Mouse (Mus musculus) midbrain, embryonic 14.5 days (tissue): ENCODE measurements around the gene Hras. TPM values are rescaled to one million over a fixed set of nuclear protein-coding genes. Genes with fewer than 3 reads are reported as not detected.

Source experiments
- ATAC-seq: fragments of 200-750 bp; cut with Nextera tagmentation; 2 replicates; pipeline ENCODE4 v1.8.0; 2017; ENCODE audit warnings: moderate number of reproducible peaks, moderate library complexity; ENCODE audit not compliant: low FRiP score, low TSS enrichment
- DNase-seq: peaks from one replicate; pipeline ENCODE4 v3.0.0-alpha.2; 2015
- H3K27ac ChIP-seq: fragments of 300-500 bp; sonication (generic); replicated peaks from 2 replicates; pipeline ENCODE4 v1.5.1; 2014; ENCODE audit warnings: mild to moderate bottlenecking, low read depth, low read length, moderate library complexity
- H3K27me3 ChIP-seq: fragments of 300-500 bp; sonication (generic); 2 replicates; pipeline ENCODE4 v1.6.1; 2014; ENCODE audit warnings: low read length, control low read depth, mixed read lengths; ENCODE audit not compliant: control insufficient read depth, insufficient read depth
- H3K36me3 ChIP-seq: fragments of 300-500 bp; sonication (generic); 2 replicates; pipeline ENCODE4 v1.6.1; 2014; ENCODE audit warnings: low read length, control low read depth; ENCODE audit not compliant: control insufficient read depth, insufficient read depth
- H3K4me1 ChIP-seq: fragments of 300-500 bp; sonication (generic); 2 replicates; pipeline ENCODE4 v1.6.1; 2014; ENCODE audit warnings: mild to moderate bottlenecking, antibody characterized with exemption, low read length, control low read depth; ENCODE audit not compliant: control insufficient read depth, insufficient read depth
- H3K4me2 ChIP-seq: fragments of 300-500 bp; sonication (generic); 2 replicates; pipeline ENCODE4 v1.6.1; 2014; ENCODE audit warnings: mild to moderate bottlenecking, low read length, moderate library complexity
- H3K4me3 ChIP-seq: fragments of 300-500 bp; sonication (generic); replicated peaks from 2 replicates; pipeline ENCODE4 v1.5.1; 2014; ENCODE audit warnings: low read depth, low read length
- H3K9ac ChIP-seq: fragments of 300-500 bp; sonication (generic); replicated peaks from 2 replicates; pipeline ENCODE4 v1.6.1; 2014; ENCODE audit warnings: mild to moderate bottlenecking, low read length, moderate library complexity
- H3K9me3 ChIP-seq: fragments of 300-500 bp; sonication (generic); 2 replicates; pipeline ENCODE4 v1.6.1; 2016; ENCODE audit warnings: low read length, control low read depth, mixed read lengths; ENCODE audit not compliant: control insufficient read depth
- WGBS: fragments of 180-500 bp; shearing (Covaris S2); extraction: QIAGEN DNeasy Blood & Tissue Kit; methylation state at CpG from one replicate; pipeline ENCODE4 v1.1.7; 2014; 5-methylcytosine and 5-hydroxymethylcytosine counted together
- polyA plus RNA-seq: library from polyadenylated mRNA; unstranded; fragments of >200 nt; fragmentation: Nextera tagmentation; extraction: Ambion mirVana; gene quantifications from 2 replicates; pipeline ENCODE4 v1.2.1, GENCODE M21; 2014

Hras gene
- polyA plus RNA-seq, 1 experiment from 2014 or later, result 125 TPM

GRCm38 (mm10) chr7:141216894-141217293, 23.1 kb upstream of the Hras start:
- peak overlapping the region; percentile 66; the same call in 1 of the 2 replicates for H3K4me3 ChIP-seq
- DNase-seq (no peak), ATAC-seq (no peak)
- H3K36me3 ChIP-seq, result 0 out of 2 replicates have a peak, but pooled peaks cover 5% of the 10 kb centered on the region
- no peak overlapping the region for H3K27ac ChIP-seq
- peak overlapping the region; percentile 95 for H3K4me2 ChIP-seq
- no peaks in the 10 kb centered on the region for H3K27me3 ChIP-seq
- peak overlapping the region; percentile 61; the same call in 1 of the 2 replicates for H3K9ac ChIP-seq
- 89% methylated on average over 11 of the region's 11 CpGs for WGBS
- H3K9me3 ChIP-seq, result no peaks in the 10 kb centered on the region
- H3K4me1 ChIP-seq, result peaks cover 18% of the 10 kb centered on the region

GRCm38 (mm10) chr7:141215880-141216733, 22.3 kb upstream of the Hras start:
- under 1% methylated on average over 42 of the region's 42 CpGs for WGBS
- Histone ChIP-seq H3K4me3 (peak overlapping the region; percentile 66), H3K36me3 (0 out of 2 replicates have a peak, but pooled peaks cover 5% of the 10 kb centered on the region), H3K9ac (peak overlapping the region; percentile 61), H3K4me2 (peak overlapping the region; percentile 95), H3K4me1 (peaks cover 16% of the 10 kb centered on the region), H3K27me3 (no peaks in the 10 kb centered on the region), H3K9me3 (no peaks in the 10 kb centered on the region), H3K27ac (peak overlapping the region; percentile 57; the same call in 1 of the 2 replicates)
- peak; percentile 62 for ATAC-seq
- no peak for DNase-seq

GRCm38 (mm10) chr7:141215101-141215879, 21.5 kb upstream of the Hras start, which contains the start of gene Rassf7:
Rassf7 (plus strand) TSS chr7:141215860.
- H3K4me2 ChIP-seq, result peak within 1 kb of the TSS; percentile 95
- H3K27me3 ChIP-seq, result no peaks in the 10 kb centered on the region
- 0 out of 2 replicates have a peak, but pooled peaks cover 5% of the 10 kb centered on the region for H3K36me3 ChIP-seq
- H3K4me3 ChIP-seq, result peak within 1 kb of the TSS; percentile 66
- under 1% methylated on average over 41 of the region's 41 CpGs for WGBS
- ATAC-seq (peak; percentile 95), DNase-seq (peak; percentile 96)
- H3K4me1 ChIP-seq, result peaks cover 13% of the 10 kb centered on the region
- H3K9ac ChIP-seq, result peak within 1 kb of the TSS; percentile 61
- peak within 1 kb of the TSS; percentile 90 for H3K27ac ChIP-seq
- no peaks in the 10 kb centered on the region for H3K9me3 ChIP-seq

GRCm38 (mm10) chr7:141214310-141214709, 20.5 kb upstream of the Hras start:
- ATAC-seq (no peak), DNase-seq (no peak)
- Histone ChIP-seq H3K27ac (peak overlapping the region; percentile 90; the same call in 1 of the 2 replicates), H3K9me3 (no peaks in the 10 kb centered on the region), H3K4me1 (peaks cover 13% of the 10 kb centered on the region), H3K4me3 (no peak overlapping the region), H3K36me3 (0 out of 2 replicates have a peak, but pooled peaks cover 5% of the 10 kb centered on the region), H3K4me2 (no peak overlapping the region; the same call in 1 of the 2 replicates), H3K9ac (no peak overlapping the region), H3K27me3 (no peaks in the 10 kb centered on the region)
- 83% methylated on average over 3 of the region's 3 CpGs for whole genome bisulfite sequencing

- WGBS, result 90% methylated on average over 11 of the region's 11 CpGs
- 0 out of 2 replicates have a peak, but pooled peaks cover 5% of the 10 kb centered on the region for H3K36me3 ChIP-seq
- peak within 1 kb of the TSS; percentile 95 for H3K4me2 ChIP-seq
- peaks cover 13% of the 10 kb centered on the region for H3K4me1 ChIP-seq
- ATAC-seq, result no peak
- DNase-seq, result no peak
- H3K27ac ChIP-seq, result peak within 1 kb of the TSS; percentile 90
- no peaks in the 10 kb centered on the region for H3K9me3 ChIP-seq
- peak within 1 kb of the TSS; percentile 66 for H3K4me3 ChIP-seq
- H3K9ac ChIP-seq, result peak within 1 kb of the TSS; percentile 61
- H3K27me3 ChIP-seq, result no peaks in the 10 kb centered on the region
Measured at GRCm38 (mm10) chr7:141213605-141214235, 19.9 kb upstream of the Hras start, which contains the start of gene Lmntd2. Lmntd2 (minus strand) TSS chr7:141214080.

GRCm38 (mm10) chr7:141213133-141213532, 19.3 kb upstream of the Hras start:
- no peak overlapping the region for H3K9ac ChIP-seq
- no peak overlapping the region for H3K4me2 ChIP-seq
- no peak overlapping the region for H3K27ac ChIP-seq
- WGBS, result 91% methylated on average over 3 of the region's 3 CpGs
- H3K4me1 ChIP-seq, result peaks cover 13% of the 10 kb centered on the region
- 0 out of 2 replicates have a peak, but pooled peaks cover 2% of the 10 kb centered on the region for H3K36me3 ChIP-seq
- no peaks in the 10 kb centered on the region for H3K9me3 ChIP-seq
- no peaks in the 10 kb centered on the region for H3K27me3 ChIP-seq
- no peak for DNase-seq
- no peak overlapping the region for H3K4me3 ChIP-seq
- no peak for ATAC-seq

- H3K36me3 ChIP-seq, result no peaks in the 10 kb centered on the region
- no peak for ATAC-seq
- H3K9me3 ChIP-seq, result no peaks in the 10 kb centered on the region
- H3K4me2 ChIP-seq, result no peak overlapping the region
- H3K4me3 ChIP-seq, result no peak overlapping the region
- H3K9ac ChIP-seq, result no peak overlapping the region
- peaks cover 7% of the 10 kb centered on the region for H3K4me1 ChIP-seq
- H3K27me3 ChIP-seq, result no peaks in the 10 kb centered on the region
- no peak for DNase-seq
- no peak overlapping the region for H3K27ac ChIP-seq
- WGBS, result 89% methylated on average over 14 of the region's 14 CpGs
Measured at GRCm38 (mm10) chr7:141210606-141211131, 16.9 kb upstream of the Hras start.

GRCm38 (mm10) chr7:141210137-141210536, 16.3 kb upstream of the Hras start:
- peaks cover 7% of the 10 kb centered on the region for H3K4me1 ChIP-seq
- no peak overlapping the region for H3K4me2 ChIP-seq
- no peaks in the 10 kb centered on the region for H3K27me3 ChIP-seq
- H3K9me3 ChIP-seq, result no peaks in the 10 kb centered on the region
- no peak for DNase-seq
- no peak for ATAC-seq
- no peaks in the 10 kb centered on the region for H3K36me3 ChIP-seq
- no peak overlapping the region for H3K9ac ChIP-seq
- no peak overlapping the region for H3K4me3 ChIP-seq
- 87% methylated on average over 12 of the region's 12 CpGs for WGBS
- H3K27ac ChIP-seq, result no peak overlapping the region
